Mouse (Mus musculus): ENCODE results near the gene Tssc4. TPM values are rescaled to one million over a fixed set of nuclear protein-coding genes. Genes with fewer than 3 reads are reported as not detected.

The Tssc4 gene
- polyA plus RNA-seq, 1 experiment: 86.7 TPM

GRCm38 (mm10) chr7:143024293-143024692 is 44.8 kb upstream of the Tssc4 start:
- no peaks in the 10 kb centered on the region for H3K27me3 ChIP-seq (ENCODE audit: control insufficient read depth, insufficient read depth, insufficient read length)
- no peaks in the 10 kb centered on the region for H3K36me3 ChIP-seq (ENCODE audit: control insufficient read depth, insufficient read depth)
- no peak overlapping the region for H3K4me3 ChIP-seq (ENCODE audit: insufficient read depth, poor library complexity, severe bottlenecking)
- no peaks in the 10 kb centered on the region for H3K79me3 ChIP-seq (ENCODE audit: low read depth)
- no peaks in the 10 kb centered on the region for H3K79me2 ChIP-seq (ENCODE audit: control insufficient read depth, insufficient read depth)
- H3ac ChIP-seq (ENCODE audit: control insufficient read depth, insufficient read length, low read depth): no peak overlapping the region
- TF ChIP-seq MAX (IDR thresholded peaks at IDR 0.05): no peak
- no peak for TF ChIP-seq CTCF (IDR thresholded peaks at IDR 0.05; ENCODE audit: control insufficient read depth, insufficient read depth, insufficient read length)
- TF ChIP-seq MYOG (IDR thresholded peaks at IDR 0.05; ENCODE audit: control insufficient read depth, extremely low read depth, insufficient read length): no peak
- no peak for TF ChIP-seq USF1 (IDR thresholded peaks at IDR 0.05; ENCODE audit: low read depth)
- TF ChIP-seq CEBPB (IDR thresholded peaks at IDR 0.05; ENCODE audit: low read depth): no peak
- no peak for TF ChIP-seq FOSL1 (IDR thresholded peaks at IDR 0.05; ENCODE audit: insufficient read depth, low read length, poor library complexity, severe bottlenecking)

- Histone ChIP-seq H3ac (ENCODE audit: control insufficient read depth, insufficient read length, low read depth) (no peak overlapping the region), H3K79me3 (ENCODE audit: low read depth) (no peaks in the 10 kb centered on the region), H3K36me3 (ENCODE audit: control insufficient read depth, insufficient read depth) (no peaks in the 10 kb centered on the region), H3K4me3 (ENCODE audit: insufficient read depth, poor library complexity, severe bottlenecking) (no peak overlapping the region), H3K79me2 (ENCODE audit: control insufficient read depth, insufficient read depth) (no peaks in the 10 kb centered on the region), H3K27me3 (ENCODE audit: control insufficient read depth, insufficient read depth, insufficient read length) (no peaks in the 10 kb centered on the region)
- TF ChIP-seq MAX (IDR thresholded peaks at IDR 0.05) (no peak), MYOD1 (IDR thresholded peaks at IDR 0.05; ENCODE audit: control insufficient read depth, insufficient read length, low read depth) (no peak)
Measured at GRCm38 (mm10) chr7:143025496-143025895, 43.6 kb upstream of the Tssc4 start.

- H3K36me3 ChIP-seq (ENCODE audit: control insufficient read depth, insufficient read depth): no peaks in the 10 kb centered on the region
- H3K79me2 ChIP-seq (ENCODE audit: control insufficient read depth, insufficient read depth): no peaks in the 10 kb centered on the region
- H3ac ChIP-seq (ENCODE audit: control insufficient read depth, insufficient read length, low read depth): no peak overlapping the region
- TF ChIP-seq MYOG (IDR thresholded peaks at IDR 0.05; ENCODE audit: control insufficient read depth, extremely low read depth, insufficient read length): no peak
- no peak for TF ChIP-seq USF1 (IDR thresholded peaks at IDR 0.05; ENCODE audit: low read depth)
- TF ChIP-seq MAX (IDR thresholded peaks at IDR 0.05): no peak
- TF ChIP-seq MYOD1 (IDR thresholded peaks at IDR 0.05; ENCODE audit: control insufficient read depth, insufficient read length, low read depth): no peak
- no peak for TF ChIP-seq FOSL1 (IDR thresholded peaks at IDR 0.05; ENCODE audit: insufficient read depth, low read length, poor library complexity, severe bottlenecking)
- TF ChIP-seq CEBPB (IDR thresholded peaks at IDR 0.05; ENCODE audit: low read depth): no peak
- TF ChIP-seq CTCF (IDR thresholded peaks at IDR 0.05; ENCODE audit: control insufficient read depth, insufficient read depth, insufficient read length): no peak
- no peaks in the 10 kb centered on the region for H3K79me3 ChIP-seq (ENCODE audit: low read depth)
- H3K27me3 ChIP-seq (ENCODE audit: control insufficient read depth, insufficient read depth, insufficient read length): no peaks in the 10 kb centered on the region
- H3K4me3 ChIP-seq (ENCODE audit: insufficient read depth, poor library complexity, severe bottlenecking): no peak overlapping the region
Measured at GRCm38 (mm10) chr7:143027196-143027595, 41.9 kb upstream of the Tssc4 start.

GRCm38 (mm10) chr7:143031816-143032215 is 37.2 kb upstream of the Tssc4 start:
- H3ac ChIP-seq (ENCODE audit: control insufficient read depth, insufficient read length, low read depth): no peak overlapping the region
- no peaks in the 10 kb centered on the region for H3K79me3 ChIP-seq (ENCODE audit: low read depth)
- H3K4me3 ChIP-seq (ENCODE audit: insufficient read depth, poor library complexity, severe bottlenecking): no peak overlapping the region
- H3K27me3 ChIP-seq (ENCODE audit: control insufficient read depth, insufficient read depth, insufficient read length): no peaks in the 10 kb centered on the region
- H3K36me3 ChIP-seq (ENCODE audit: control insufficient read depth, insufficient read depth): no peaks in the 10 kb centered on the region
- no peaks in the 10 kb centered on the region for H3K79me2 ChIP-seq (ENCODE audit: control insufficient read depth, insufficient read depth)
- TF ChIP-seq FOSL1 (IDR thresholded peaks at IDR 0.05; ENCODE audit: insufficient read depth, low read length, poor library complexity, severe bottlenecking) (no peak), MAX (IDR thresholded peaks at IDR 0.05) (no peak), CTCF (IDR thresholded peaks at IDR 0.05; ENCODE audit: control insufficient read depth, insufficient read depth, insufficient read length) (no peak), CEBPB (IDR thresholded peaks at IDR 0.05; ENCODE audit: low read depth) (no peak), MYOD1 (IDR thresholded peaks at IDR 0.05; ENCODE audit: control insufficient read depth, insufficient read length, low read depth) (no peak), MYOG (IDR thresholded peaks at IDR 0.05; ENCODE audit: control insufficient read depth, extremely low read depth, insufficient read length) (no peak), USF1 (IDR thresholded peaks at IDR 0.05; ENCODE audit: low read depth) (no peak)

GRCm38 (mm10) chr7:143033581-143033980 is 35.5 kb upstream of the Tssc4 start:
- TF ChIP-seq MYOD1 (IDR thresholded peaks at IDR 0.05; ENCODE audit: control insufficient read depth, insufficient read length, low read depth): no peak
- TF ChIP-seq MYOG (IDR thresholded peaks at IDR 0.05; ENCODE audit: control insufficient read depth, extremely low read depth, insufficient read length): no peak
- TF ChIP-seq FOSL1 (IDR thresholded peaks at IDR 0.05; ENCODE audit: insufficient read depth, low read length, poor library complexity, severe bottlenecking): no peak
- no peak for TF ChIP-seq MAX (IDR thresholded peaks at IDR 0.05)
- TF ChIP-seq CTCF (IDR thresholded peaks at IDR 0.05; ENCODE audit: control insufficient read depth, insufficient read depth, insufficient read length): no peak
- H3K36me3 ChIP-seq (ENCODE audit: control insufficient read depth, insufficient read depth): no peaks in the 10 kb centered on the region
- no peaks in the 10 kb centered on the region for H3K79me2 ChIP-seq (ENCODE audit: control insufficient read depth, insufficient read depth)
- H3K27me3 ChIP-seq (ENCODE audit: control insufficient read depth, insufficient read depth, insufficient read length): no peaks in the 10 kb centered on the region
- no peak overlapping the region for H3ac ChIP-seq (ENCODE audit: control insufficient read depth, insufficient read length, low read depth)
- H3K79me3 ChIP-seq (ENCODE audit: low read depth): no peaks in the 10 kb centered on the region
- H3K4me3 ChIP-seq (ENCODE audit: insufficient read depth, poor library complexity, severe bottlenecking): no peak overlapping the region

GRCm38 (mm10) chr7:143034112-143034511 is 34.9 kb upstream of the Tssc4 start:
- no peak overlapping the region for H3K4me3 ChIP-seq (ENCODE audit: insufficient read depth, poor library complexity, severe bottlenecking)
- H3K79me3 ChIP-seq (ENCODE audit: low read depth): no peaks in the 10 kb centered on the region
- H3K36me3 ChIP-seq (ENCODE audit: control insufficient read depth, insufficient read depth): no peaks in the 10 kb centered on the region
- H3K27me3 ChIP-seq (ENCODE audit: control insufficient read depth, insufficient read depth, insufficient read length): no peaks in the 10 kb centered on the region
- no peaks in the 10 kb centered on the region for H3K79me2 ChIP-seq (ENCODE audit: control insufficient read depth, insufficient read depth)
- TF ChIP-seq MYOD1 (IDR thresholded peaks at IDR 0.05; ENCODE audit: control insufficient read depth, insufficient read length, low read depth): no peak
- TF ChIP-seq USF1 (IDR thresholded peaks at IDR 0.05; ENCODE audit: low read depth): no peak
- no peak for TF ChIP-seq FOSL1 (IDR thresholded peaks at IDR 0.05; ENCODE audit: insufficient read depth, low read length, poor library complexity, severe bottlenecking)
- no peak for TF ChIP-seq CEBPB (IDR thresholded peaks at IDR 0.05; ENCODE audit: low read depth)
- TF ChIP-seq CTCF (IDR thresholded peaks at IDR 0.05; ENCODE audit: control insufficient read depth, insufficient read depth, insufficient read length): no peak
- no peak for TF ChIP-seq MYOG (IDR thresholded peaks at IDR 0.05; ENCODE audit: control insufficient read depth, extremely low read depth, insufficient read length)
- TF ChIP-seq MAX (IDR thresholded peaks at IDR 0.05): no peak
- H3ac ChIP-seq (ENCODE audit: control insufficient read depth, insufficient read length, low read depth): no peak overlapping the region

All from C2C12 (cell line).